Mouse (Mus musculus) heart, embryonic 11.5 days (tissue): Measurements from ENCODE around the gene Rnf227. TPM values are rescaled to one million over a fixed set of nuclear protein-coding genes. Genes with fewer than 3 reads are reported as not detected.
"Not testable (repeated sequence)": the region's sequence is repeated elsewhere in the genome, so short reads cannot be mapped to it uniquely, and the experiment has no call there.

Experiments used
- ATAC-seq: fragments of 200-750 bp; cut with Nextera tagmentation; replicated peaks from 2 replicates; pipeline ENCODE4 v1.8.0; 2017; ENCODE audit warnings: moderate library complexity; ENCODE audit not compliant: insufficient number of reproducible peaks, low FRiP score, low TSS enrichment
- H3K27ac ChIP-seq: fragments of 300-500 bp; sonication (generic); 2 replicates; pipeline ENCODE4 v1.5.1; 2014; ENCODE audit warnings: mild to moderate bottlenecking, low read depth, low read length
- H3K27me3 ChIP-seq: fragments of 300-500 bp; sonication (generic); 2 replicates; pipeline ENCODE4 v1.6.1; 2014; ENCODE audit warnings: mild to moderate bottlenecking, low read length, mixed read lengths; ENCODE audit not compliant: control insufficient read depth, insufficient read depth
- H3K36me3 ChIP-seq: fragments of 300-500 bp; sonication (generic); 2 replicates; pipeline ENCODE4 v1.6.1; 2014; ENCODE audit warnings: mild to moderate bottlenecking, low read length, moderate library complexity, mixed read lengths; ENCODE audit not compliant: control insufficient read depth, insufficient read depth
- H3K4me1 ChIP-seq: fragments of 300-500 bp; sonication (generic); 2 replicates; pipeline ENCODE4 v1.6.1; 2014; ENCODE audit warnings: low read length; ENCODE audit not compliant: control insufficient read depth, insufficient read depth
- H3K4me2 ChIP-seq: fragments of 300-500 bp; sonication (generic); 2 replicates; pipeline ENCODE4 v1.6.1; 2014; ENCODE audit warnings: mild to moderate bottlenecking, moderate library complexity
- H3K4me3 ChIP-seq: fragments of 300-500 bp; sonication (generic); 2 replicates; pipeline ENCODE4 v1.5.1; 2014; ENCODE audit warnings: low read depth, low read length
- H3K9ac ChIP-seq: fragments of 300-500 bp; sonication (generic); 2 replicates; pipeline ENCODE4 v1.6.1; 2014; ENCODE audit warnings: mild to moderate bottlenecking, low read depth, low read length, moderate library complexity
- H3K9me3 ChIP-seq: fragments of 300-500 bp; sonication (generic); replicated peaks from 2 replicates; pipeline ENCODE4 v1.6.1; 2016; ENCODE audit warnings: low read length; ENCODE audit not compliant: control insufficient read depth
- WGBS: fragments of 180-500 bp; shearing (Covaris S2); extraction: QIAGEN DNeasy Blood & Tissue Kit; methylation state at CpG from one replicate; pipeline ENCODE4 v1.1.7; 2014; ENCODE audit not compliant: insufficient replicate concordance; 5-methylcytosine and 5-hydroxymethylcytosine counted together
- polyA plus RNA-seq: library from polyadenylated mRNA; unstranded; fragments of >200 nt; fragmentation: Nextera tagmentation; extraction: Ambion mirVana; gene quantifications from 2 replicates; pipeline ENCODE4 v1.2.1, GENCODE M21; 2014

Rnf227 gene
- polyA plus RNA-seq, 1 experiment from 2014 or later: 7.8 TPM

GRCm38 (mm10) chr11:69311266-69311665, 29.0 kb upstream of the Rnf227 start:
- H3K9me3 ChIP-seq: no peaks in the 10 kb centered on the region
- WGBS: 66% methylated on average over 7 of the region's 7 CpGs

GRCm38 (mm10) chr11:69316361-69316760, 23.9 kb upstream of the Rnf227 start:
- Histone ChIP-seq H3K9me3 (no peaks in the 10 kb centered on the region), H3K4me3 (no peak overlapping the region), H3K27me3 (no peaks in the 10 kb centered on the region), H3K4me1 (no peaks in the 10 kb centered on the region), H3K4me2 (no peak overlapping the region), H3K27ac (no peak overlapping the region), H3K9ac (no peak overlapping the region), H3K36me3 (peaks cover 10% of the 10 kb centered on the region)
- ATAC-seq: no peak
- 96% methylated on average over 6 of the region's 6 CpGs for WGBS

More at GRCm38 (mm10) chr11:69311266-69311665, 29.0 kb upstream of the Rnf227 start:
- Histone ChIP-seq H3K27ac (no peak overlapping the region), H3K4me1 (no peaks in the 10 kb centered on the region), H3K36me3 (peaks cover 13% of the 10 kb centered on the region), H3K9ac (no peak overlapping the region), H3K4me3 (no peak overlapping the region), H3K27me3 (no peaks in the 10 kb centered on the region), H3K4me2 (no peak overlapping the region)
- no peak for ATAC-seq

GRCm38 (mm10) chr11:69318000-69318399, 22.3 kb upstream of the Rnf227 start:
- not testable (repeated sequence) for ATAC-seq, H3K4me3 ChIP-seq, H3K4me2 ChIP-seq, H3K27ac ChIP-seq, H3K27me3 ChIP-seq, H3K36me3 ChIP-seq, H3K9ac ChIP-seq, H3K9me3 ChIP-seq
- 81% methylated on average over 3 of the region's 3 CpGs for WGBS
- H3K4me1 ChIP-seq: peaks cover 14% of the 10 kb centered on the region; the same call in 1 of the 2 replicates

GRCm38 (mm10) chr11:69321580-69321979, 18.7 kb upstream of the Rnf227 start:
- Histone ChIP-seq H3K9me3 (no peaks in the 10 kb centered on the region), H3K27ac (no peak overlapping the region), H3K27me3 (peaks cover 2% of the 10 kb centered on the region), H3K4me3 (no peak overlapping the region), H3K4me2 (no peak overlapping the region; the same call in 1 of the 2 replicates), H3K36me3 (peaks cover 7% of the 10 kb centered on the region), H3K9ac (no peak overlapping the region), H3K4me1 (peaks cover 27% of the 10 kb centered on the region)
- no peak for ATAC-seq
- 90% methylated on average over 6 of the region's 6 CpGs for WGBS

GRCm38 (mm10) chr11:69322010-69322409, 18.3 kb upstream of the Rnf227 start:
- Histone ChIP-seq H3K9ac (peak overlapping the region; percentile 88; the same call in 1 of the 2 replicates), H3K4me3 (no peak overlapping the region), H3K27ac (no peak overlapping the region), H3K4me1 (peaks cover 31% of the 10 kb centered on the region), H3K4me2 (peak overlapping the region; percentile 97), H3K9me3 (no peaks in the 10 kb centered on the region), H3K36me3 (peaks cover 7% of the 10 kb centered on the region), H3K27me3 (peaks cover 7% of the 10 kb centered on the region)
- ATAC-seq: no peak
- 77% methylated on average over 6 of the region's 6 CpGs for WGBS

- Histone ChIP-seq H3K4me1 (peaks cover 34% of the 10 kb centered on the region), H3K9me3 (no peaks in the 10 kb centered on the region), H3K4me3 (peak overlapping the region; percentile 76), H3K9ac (peak overlapping the region; percentile 88), H3K4me2 (peak overlapping the region; percentile 97), H3K36me3 (peaks cover 7% of the 10 kb centered on the region), H3K27me3 (peaks cover 15% of the 10 kb centered on the region), H3K27ac (peak overlapping the region; percentile 89)
- no peak for ATAC-seq
- WGBS: 26% methylated on average over 18 of the region's 18 CpGs
Observed at GRCm38 (mm10) chr11:69322693-69323471, 17.4 kb upstream of the Rnf227 start.

GRCm38 (mm10) chr11:69323667-69324111, 16.6 kb upstream of the Rnf227 start, which contains the start of the genes Cntrob and Trappc1:
TSS of gene Cntrob (minus strand) at chr11:69323775.
TSS of gene Trappc1 (plus strand) at chr11:69323980.
- Histone ChIP-seq H3K4me1 (peaks cover 34% of the 10 kb centered on the region), H3K4me3 (peak within 1 kb of the TSS; percentile 76), H3K9me3 (no peaks in the 10 kb centered on the region), H3K27ac (peak within 1 kb of the TSS; percentile 89), H3K9ac (peak within 1 kb of the TSS; percentile 88), H3K27me3 (peaks cover 15% of the 10 kb centered on the region), H3K4me2 (peak within 1 kb of the TSS; percentile 97), H3K36me3 (peaks cover 4% of the 10 kb centered on the region)
- WGBS: under 1% methylated on average over 30 of the region's 30 CpGs
- ATAC-seq: peak; percentile 86

GRCm38 (mm10) chr11:69324749-69325148, 15.5 kb upstream of the Rnf227 start:
- no peak overlapping the region for H3K27ac ChIP-seq
- H3K4me2 ChIP-seq: peak overlapping the region; percentile 97
- no peaks in the 10 kb centered on the region; the same call in 1 of the 2 replicates for H3K36me3 ChIP-seq
- peak overlapping the region; percentile 88 for H3K9ac ChIP-seq
- WGBS: 78% methylated on average over 6 of the region's 6 CpGs
- H3K27me3 ChIP-seq: peaks cover 23% of the 10 kb centered on the region
- ATAC-seq: no peak
- H3K4me1 ChIP-seq: peaks cover 34% of the 10 kb centered on the region
- H3K9me3 ChIP-seq: no peaks in the 10 kb centered on the region
- H3K4me3 ChIP-seq: peak overlapping the region; percentile 76
